Mouse (Mus musculus) megakaryocyte, embryonic 14.5 days (primary cell): ENCODE data around the gene Hbb-bt.

Experiments used
- FLI1 ChIP-seq: IDR thresholded peaks from 2 replicates; pipeline ENCODE4 v1.6.1; 2012; ENCODE audit warnings: low read length, inconsistent platforms, mixed read lengths
- GATA1 ChIP-seq: IDR thresholded peaks from 3 replicates; pipeline ENCODE4 v1.6.1; 2012; ENCODE audit warnings: mixed read lengths, low read length, inconsistent platforms, borderline replicate concordance

- no peak for TF ChIP-seq FLI1
- no peak for TF ChIP-seq GATA1
Measured at GRCm38 (mm10) chr7:103844525-103845325, 30.9 kb upstream of the Hbb-bt start.
